Mouse (Mus musculus): Measurements from ENCODE around the gene Sema3g. TPM values are rescaled to one million over a fixed set of nuclear protein-coding genes. Genes with fewer than 3 reads are reported as not detected.

Sema3g gene
- polyA plus RNA-seq, 1 experiment from 2014 or later = 0.74 TPM

DNA sequence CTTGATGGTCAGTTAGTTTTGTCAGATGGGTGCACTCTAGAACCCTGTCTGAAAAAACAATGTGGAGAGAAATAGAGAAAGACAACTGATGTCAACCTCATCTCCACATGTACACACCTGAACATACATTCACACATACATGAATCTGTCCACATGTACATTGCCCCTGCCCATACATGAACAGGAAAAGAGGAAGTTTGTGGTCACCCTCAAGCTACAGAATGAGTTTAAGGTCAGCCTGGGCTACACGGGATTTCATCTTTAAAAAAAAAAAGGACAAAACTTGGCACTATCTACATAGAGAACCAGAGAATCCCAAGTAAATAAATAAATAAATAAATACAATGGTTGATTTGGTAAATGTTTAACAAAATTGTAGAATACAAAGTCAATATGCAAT lies 27.1 kb downstream of the Sema3g start:
- ATAC-seq = no peak
- Histone ChIP-seq H3K4me2 (replicated peaks; ENCODE audit: low read depth) (no peak overlapping the region), H3K4me3 (ENCODE audit: low read depth, low read length) (no peak overlapping the region), H3K9me3 (ENCODE audit: control insufficient read depth) (no peaks in the 10 kb centered on the region), H3K27me3 (replicated peaks; ENCODE audit: control insufficient read depth, insufficient read depth, low read length) (no peaks in the 10 kb centered on the region), H3K4me1 (replicated peaks; ENCODE audit: control insufficient read depth, insufficient read depth, low read length) (no peaks in the 10 kb centered on the region), H3K36me3 (ENCODE audit: control insufficient read depth, insufficient read depth) (no peaks in the 10 kb centered on the region; the same call in 1 of the 2 replicates), H3K9ac (ENCODE audit: low read depth, low read length) (no peak overlapping the region), H3K27ac (ENCODE audit: low read depth, low read length) (no peak overlapping the region)
- no peak for TF ChIP-seq CTCF (IDR thresholded peaks at IDR 0.05; ENCODE audit: low read depth)
- WGBS = 92% methylated on average over 1 of the region's 1 CpGs

DNA sequence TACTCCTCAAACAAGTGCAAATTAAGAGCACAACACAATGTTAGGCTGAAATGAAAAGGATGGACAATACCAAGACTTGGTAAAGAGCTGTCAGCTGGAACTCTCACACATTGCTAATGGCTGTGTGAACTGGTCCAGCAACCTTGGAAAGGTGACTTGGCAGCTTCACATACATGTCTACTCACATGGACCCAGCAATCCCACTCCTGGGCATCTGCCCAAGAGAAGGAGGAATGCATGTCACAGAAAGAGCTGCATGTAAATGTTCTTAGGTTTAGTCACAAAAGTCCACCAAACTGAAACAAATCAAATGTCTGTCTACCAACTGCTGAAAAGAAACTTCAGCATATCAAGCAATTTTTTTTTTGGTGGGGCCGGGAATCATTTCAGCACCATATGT lies 28.3 kb downstream of the Sema3g start:
- Histone ChIP-seq H3K36me3 (ENCODE audit: control insufficient read depth, insufficient read depth) (no peaks in the 10 kb centered on the region; the same call in 1 of the 2 replicates), H3K9me3 (ENCODE audit: control insufficient read depth) (no peaks in the 10 kb centered on the region), H3K4me3 (ENCODE audit: low read depth, low read length) (no peak overlapping the region), H3K4me2 (replicated peaks; ENCODE audit: low read depth) (no peak overlapping the region), H3K4me1 (replicated peaks; ENCODE audit: control insufficient read depth, insufficient read depth, low read length) (no peaks in the 10 kb centered on the region), H3K27me3 (replicated peaks; ENCODE audit: control insufficient read depth, insufficient read depth, low read length) (no peaks in the 10 kb centered on the region), H3K9ac (ENCODE audit: low read depth, low read length) (no peak overlapping the region), H3K27ac (ENCODE audit: low read depth, low read length) (no peak overlapping the region)
- WGBS = 87% methylated on average over 1 of the region's 1 CpGs
- TF ChIP-seq CTCF (IDR thresholded peaks at IDR 0.05; ENCODE audit: low read depth) = no peak
- ATAC-seq = no peak

DNA sequence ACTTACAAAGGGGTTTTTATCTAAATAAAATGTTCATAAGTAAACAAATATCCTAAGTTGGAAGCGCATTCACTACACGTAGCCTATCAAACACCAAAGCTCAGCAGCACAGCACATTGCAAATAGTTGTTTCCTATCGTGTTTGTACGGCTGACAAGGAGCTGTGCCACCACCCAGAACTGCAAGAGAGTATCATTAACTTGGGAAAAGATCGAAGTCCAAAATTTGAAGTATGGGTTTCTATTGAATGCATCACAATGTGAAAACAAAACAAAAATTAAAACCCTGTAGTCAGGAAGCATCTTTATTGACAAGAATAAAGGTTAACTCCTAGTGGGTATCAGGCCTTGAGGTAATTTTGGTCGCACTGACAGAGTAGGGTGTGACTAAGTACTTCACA lies 30.7 kb downstream of the Sema3g start:
- Histone ChIP-seq H3K4me3 (ENCODE audit: low read depth, low read length) (no peak overlapping the region), H3K9ac (ENCODE audit: low read depth, low read length) (no peak overlapping the region), H3K36me3 (ENCODE audit: control insufficient read depth, insufficient read depth) (peaks cover 3% of the 10 kb centered on the region; the same call in 1 of the 2 replicates), H3K4me1 (replicated peaks; ENCODE audit: control insufficient read depth, insufficient read depth, low read length) (no peaks in the 10 kb centered on the region), H3K4me2 (replicated peaks; ENCODE audit: low read depth) (no peak overlapping the region), H3K27ac (ENCODE audit: low read depth, low read length) (no peak overlapping the region), H3K9me3 (ENCODE audit: control insufficient read depth) (no peaks in the 10 kb centered on the region), H3K27me3 (replicated peaks; ENCODE audit: control insufficient read depth, insufficient read depth, low read length) (no peaks in the 10 kb centered on the region)
- ATAC-seq = no peak
- WGBS = 65% methylated on average over 6 of the region's 6 CpGs
- no peak for TF ChIP-seq CTCF (IDR thresholded peaks at IDR 0.05; ENCODE audit: low read depth)

DNA sequence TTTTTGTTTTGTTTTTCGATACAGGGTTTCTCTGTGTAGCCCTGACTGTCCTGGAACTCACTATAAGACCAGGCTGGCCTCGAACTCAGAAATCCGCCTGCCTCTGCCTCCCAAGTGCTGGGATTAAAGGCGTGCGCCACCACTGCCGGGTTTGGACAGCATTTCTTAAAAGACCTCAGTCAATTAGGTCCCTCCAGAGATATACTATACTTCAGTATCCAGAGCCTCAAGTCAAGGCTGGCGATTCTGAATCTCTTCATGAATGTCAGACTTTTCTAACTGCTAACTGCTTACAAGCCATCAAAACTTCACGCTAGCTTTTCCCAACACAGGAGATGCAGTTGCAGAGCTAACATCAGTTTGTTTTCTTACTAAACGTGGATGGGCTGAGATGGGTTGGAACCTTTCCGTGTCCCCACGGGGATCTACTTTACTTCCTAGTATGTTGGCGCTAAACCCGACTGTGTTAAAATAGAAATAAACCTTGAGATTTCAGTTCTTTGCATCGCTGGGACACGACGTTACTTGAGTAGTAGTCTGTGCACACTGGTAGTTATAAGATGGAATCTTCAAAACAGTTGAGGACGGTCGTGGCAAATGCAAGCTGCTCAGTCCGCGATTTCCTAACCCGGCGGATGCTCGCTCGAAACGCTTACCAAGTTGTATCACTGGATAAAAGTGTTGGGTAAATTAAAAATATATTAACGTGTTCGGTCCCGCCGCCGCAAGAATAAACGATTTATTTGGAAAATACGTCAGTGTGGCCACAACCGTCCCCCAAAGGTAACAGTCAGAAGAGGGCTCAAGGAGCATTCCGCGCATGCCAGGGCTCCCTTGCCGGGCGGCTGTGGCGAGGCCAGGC lies 32.8 kb downstream of the Sema3g start:
- H3K36me3 ChIP-seq (ENCODE audit: control insufficient read depth, insufficient read depth) = peaks cover 24% of the 10 kb centered on the region

DNA sequence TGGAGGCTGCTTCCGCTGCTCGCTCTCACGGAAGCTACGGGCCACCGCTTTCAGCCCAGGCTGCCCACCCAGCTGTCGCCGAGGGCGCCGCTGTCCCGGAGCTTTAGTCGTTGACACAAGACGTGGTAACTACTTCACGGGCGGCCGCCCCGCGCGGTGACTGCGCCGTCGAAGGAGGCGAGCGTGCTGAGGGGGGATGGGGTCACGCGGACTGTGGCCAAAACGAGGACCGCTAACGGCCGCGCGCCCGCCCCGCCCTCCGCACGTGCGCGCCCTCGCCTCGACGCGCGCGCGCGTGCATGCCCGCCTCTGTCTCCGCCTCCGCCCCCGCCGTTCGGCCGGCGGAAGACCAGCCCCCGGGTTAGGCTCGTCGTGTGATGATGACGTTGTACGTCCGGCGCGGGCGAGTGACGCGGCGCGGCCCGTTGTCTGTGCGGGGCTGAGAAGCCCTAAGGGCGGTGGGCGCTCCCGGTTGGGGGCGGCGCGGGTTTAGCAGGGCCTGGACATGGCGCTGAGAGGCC lies 33.5 kb downstream of the Sema3g start, which contains the start of the genes Phf7 and Bap1:
TSS of gene Phf7 (minus strand) at position 234 of the 521 bp plus-strand sequence.
TSS of gene Bap1 (plus strand) at position 367 of the 521 bp plus-strand sequence.
- Histone ChIP-seq H3K27me3 (replicated peaks; ENCODE audit: control insufficient read depth, insufficient read depth, low read length) (no peaks in the 10 kb centered on the region), H3K9ac (ENCODE audit: low read depth, low read length) (peak within 1 kb of the TSS; percentile 85), H3K9me3 (ENCODE audit: control insufficient read depth) (no peaks in the 10 kb centered on the region), H3K4me2 (replicated peaks; ENCODE audit: low read depth) (peak within 1 kb of the TSS; percentile 81), H3K4me3 (ENCODE audit: low read depth, low read length) (peak within 1 kb of the TSS; percentile 71), H3K27ac (ENCODE audit: low read depth, low read length) (peak within 1 kb of the TSS; percentile 85), H3K4me1 (replicated peaks; ENCODE audit: control insufficient read depth, insufficient read depth, low read length) (no peaks in the 10 kb centered on the region), H3K36me3 (ENCODE audit: control insufficient read depth, insufficient read depth) (peaks cover 30% of the 10 kb centered on the region)
- under 1% methylated on average over 75 of the region's 75 CpGs for WGBS
- peak; percentile 95 for ATAC-seq
- TF ChIP-seq CTCF (IDR thresholded peaks at IDR 0.05; ENCODE audit: low read depth) = peak; percentile 24

More for the DNA sequence above, 32.8 kb downstream of the Sema3g start:
- H3K4me2 ChIP-seq (replicated peaks; ENCODE audit: low read depth) = peak overlapping the region; percentile 81
- peak overlapping the region; percentile 71 for H3K4me3 ChIP-seq (ENCODE audit: low read depth, low read length)
- WGBS = 16% methylated on average over 38 of the region's 38 CpGs
- 0 out of 2 replicates have a peak, but pooled peaks have one; percentile 3 for ATAC-seq
- H3K27ac ChIP-seq (ENCODE audit: low read depth, low read length) = peak overlapping the region; percentile 85
- no peak for TF ChIP-seq CTCF (IDR thresholded peaks at IDR 0.05; ENCODE audit: low read depth)
- H3K9ac ChIP-seq (ENCODE audit: low read depth, low read length) = peak overlapping the region; percentile 85
- H3K27me3 ChIP-seq (replicated peaks; ENCODE audit: control insufficient read depth, insufficient read depth, low read length) = no peaks in the 10 kb centered on the region
- H3K9me3 ChIP-seq (ENCODE audit: control insufficient read depth) = no peaks in the 10 kb centered on the region
- H3K4me1 ChIP-seq (replicated peaks; ENCODE audit: control insufficient read depth, insufficient read depth, low read length) = no peaks in the 10 kb centered on the region

DNA sequence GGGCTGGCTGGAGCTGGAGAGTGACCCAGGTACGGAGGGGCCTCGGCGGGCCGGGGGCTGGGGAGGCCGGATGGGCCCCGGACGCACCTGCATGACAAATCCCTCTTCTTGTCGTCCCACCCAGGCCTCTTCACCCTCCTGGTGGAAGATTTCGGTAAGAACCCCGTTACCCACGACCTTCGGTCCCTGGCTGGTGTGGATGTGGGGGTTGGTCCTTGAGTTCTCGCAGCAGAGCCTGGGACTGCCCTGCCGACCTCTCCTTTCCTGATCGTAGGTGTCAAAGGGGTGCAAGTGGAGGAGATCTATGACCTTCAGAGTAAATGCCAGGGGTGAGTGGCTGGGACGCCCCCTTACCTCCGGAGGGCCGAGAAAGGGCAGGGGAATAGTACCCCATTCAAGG lies 34.0 kb downstream of the Sema3g start:
- WGBS = under 1% methylated on average over 18 of the region's 18 CpGs
- Histone ChIP-seq H3K27me3 (replicated peaks; ENCODE audit: control insufficient read depth, insufficient read depth, low read length) (no peaks in the 10 kb centered on the region), H3K9ac (ENCODE audit: low read depth, low read length) (peak overlapping the region; percentile 85), H3K9me3 (ENCODE audit: control insufficient read depth) (no peaks in the 10 kb centered on the region), H3K36me3 (ENCODE audit: control insufficient read depth, insufficient read depth) (peaks cover 34% of the 10 kb centered on the region), H3K4me1 (replicated peaks; ENCODE audit: control insufficient read depth, insufficient read depth, low read length) (no peaks in the 10 kb centered on the region), H3K4me3 (ENCODE audit: low read depth, low read length) (peak overlapping the region; percentile 71), H3K27ac (ENCODE audit: low read depth, low read length) (0 out of 2 replicates have a peak overlapping the region, but pooled peaks have one; percentile 2), H3K4me2 (replicated peaks; ENCODE audit: low read depth) (peak overlapping the region; percentile 81)
- no peak for TF ChIP-seq CTCF (IDR thresholded peaks at IDR 0.05; ENCODE audit: low read depth)
- peak; percentile 23 for ATAC-seq
